Mouse (Mus musculus) kidney, postnatal 0 days (tissue): Measurements from ENCODE around the gene Hacd3. TPM values are rescaled to one million over a fixed set of nuclear protein-coding genes. Genes with fewer than 3 reads are reported as not detected.

Source experiments
- ATAC-seq: fragments of 200-750 bp; cut with Nextera tagmentation; replicated peaks from 2 replicates; pipeline ENCODE4 v1.8.0; 2017; ENCODE audit warnings: low read depth, moderate number of reproducible peaks, moderate TSS enrichment, moderate library complexity; ENCODE audit not compliant: low FRiP score
- DNase-seq: peaks from one replicate; pipeline ENCODE4 v3.0.0-alpha.2; 2016; ENCODE audit warnings: low spot score
- H3K27ac ChIP-seq: fragments of 300-500 bp; sonication (generic); 2 replicates; pipeline ENCODE4 v1.5.1; 2014; ENCODE audit warnings: mild to moderate bottlenecking
- H3K27me3 ChIP-seq: fragments of 300-500 bp; sonication (generic); 2 replicates; pipeline ENCODE4 v1.6.1; 2014; ENCODE audit warnings: low read length, mixed read lengths; ENCODE audit not compliant: insufficient read depth
- H3K36me3 ChIP-seq: fragments of 300-500 bp; sonication (generic); 2 replicates; pipeline ENCODE4 v1.6.1; 2014; ENCODE audit warnings: low read length, mixed read lengths; ENCODE audit not compliant: insufficient read depth
- H3K4me1 ChIP-seq: fragments of 300-500 bp; sonication (generic); replicated peaks from 2 replicates; pipeline ENCODE4 v1.6.1; 2014; ENCODE audit warnings: antibody characterized with exemption, low read length, mixed read lengths; ENCODE audit not compliant: insufficient read depth
- H3K4me2 ChIP-seq: fragments of 300-500 bp; sonication (generic); 2 replicates; pipeline ENCODE4 v1.6.1; 2014; ENCODE audit warnings: mild to moderate bottlenecking, low read length, moderate library complexity, mixed read lengths
- H3K4me3 ChIP-seq: fragments of 300-500 bp; sonication (generic); replicated peaks from 2 replicates; pipeline ENCODE4 v1.5.1; 2014; ENCODE audit warnings: low read depth, low read length
- H3K9ac ChIP-seq: fragments of 300-500 bp; sonication (generic); 2 replicates; pipeline ENCODE4 v1.6.1; 2014; ENCODE audit warnings: low read depth, low read length
- H3K9me3 ChIP-seq: fragments of 300-500 bp; sonication (generic); replicated peaks from 2 replicates; pipeline ENCODE4 v1.6.1; 2016; ENCODE audit warnings: low read length, inconsistent platforms, mixed read lengths
- CTCF ChIP-seq: IDR thresholded peaks from 2 replicates; pipeline ENCODE4 v1.5.1; 2016; ENCODE audit warnings: antibody characterized with exemption, low read depth, mild to moderate bottlenecking, moderate library complexity
- WGBS: fragments of 180-500 bp; shearing (Covaris S2); extraction: QIAGEN DNeasy Blood & Tissue Kit; methylation state at CpG from one replicate; pipeline ENCODE4 v1.1.7; 2014; 5-methylcytosine and 5-hydroxymethylcytosine counted together
- polyA plus RNA-seq: library from polyadenylated mRNA; unstranded; fragments of >200 nt; fragmentation: Nextera tagmentation; extraction: Ambion mirVana; gene quantifications from 2 replicates; pipeline ENCODE4 v1.2.1, GENCODE M21; 2015

The Hacd3 gene
- polyA plus RNA-seq, 1 experiment from 2014 or later = 68.2 TPM

DNA sequence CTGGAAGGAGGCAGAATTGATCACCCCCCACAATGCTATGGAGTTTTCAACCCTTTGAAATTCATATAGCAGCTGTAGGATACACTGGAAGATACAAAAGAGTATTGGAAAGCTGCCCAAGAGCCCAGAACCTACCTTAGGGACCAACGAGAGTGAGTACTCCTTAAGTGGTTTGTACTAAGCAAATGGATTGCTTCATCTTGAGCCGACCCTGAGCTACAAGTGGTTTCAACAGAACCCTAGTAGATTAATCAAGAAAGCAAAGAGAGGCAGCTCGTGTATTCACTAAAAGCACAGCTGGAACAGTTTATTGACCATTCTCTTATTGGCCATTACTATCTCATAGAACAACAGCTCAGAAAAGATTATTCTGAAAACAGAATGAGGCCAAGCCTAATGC, 2.3 kb downstream of the Hacd3 start:
- Histone ChIP-seq H3K9ac (no peak overlapping the region), H3K4me3 (no peak overlapping the region), H3K27me3 (no peaks in the 10 kb centered on the region), H3K4me2 (no peak overlapping the region), H3K9me3 (no peaks in the 10 kb centered on the region), H3K27ac (no peak overlapping the region), H3K36me3 (no peaks in the 10 kb centered on the region), H3K4me1 (peaks cover 8% of the 10 kb centered on the region; the same call in 1 of the 2 replicates)
- no peak for TF ChIP-seq CTCF
- 69% methylated on average over 3 of the region's 3 CpGs for WGBS
- DNase-seq = no peak
- no peak for ATAC-seq

DNA sequence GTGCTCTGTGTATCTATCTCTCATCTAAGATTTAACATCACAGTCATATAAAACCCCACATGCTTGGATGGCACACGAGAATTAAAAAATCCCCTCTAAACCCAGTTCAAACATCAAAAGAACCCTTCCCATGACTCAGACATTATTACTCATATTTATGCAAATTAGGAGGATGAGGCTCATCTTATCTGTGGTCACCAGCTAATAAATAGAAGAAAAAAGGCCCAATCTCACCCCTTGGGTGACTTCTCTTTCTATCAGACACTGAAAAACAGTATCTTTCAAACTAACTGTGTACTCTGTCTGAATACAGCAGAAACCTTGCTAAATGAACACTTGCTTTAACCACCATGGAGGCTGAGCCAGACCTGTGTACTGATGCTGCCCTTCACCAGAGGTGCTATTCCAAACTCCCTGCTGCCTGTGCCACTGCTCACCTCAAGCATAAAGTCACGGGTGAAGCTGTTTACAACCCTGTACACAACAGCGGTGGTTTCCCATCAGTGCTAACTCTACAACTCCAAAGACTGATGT, 2.8 kb downstream of the Hacd3 start:
- H3K27me3 ChIP-seq = no peaks in the 10 kb centered on the region
- H3K4me2 ChIP-seq = no peak overlapping the region
- no peak overlapping the region for H3K27ac ChIP-seq
- TF ChIP-seq CTCF = no peak
- H3K4me1 ChIP-seq = peaks cover 8% of the 10 kb centered on the region; the same call in 1 of the 2 replicates
- no peaks in the 10 kb centered on the region for H3K36me3 ChIP-seq
- H3K9me3 ChIP-seq = no peaks in the 10 kb centered on the region
- H3K9ac ChIP-seq = no peak overlapping the region
- DNase-seq (no peak), ATAC-seq (no peak)
- no peak overlapping the region for H3K4me3 ChIP-seq
- WGBS = 61% methylated on average over 3 of the region's 3 CpGs

DNA sequence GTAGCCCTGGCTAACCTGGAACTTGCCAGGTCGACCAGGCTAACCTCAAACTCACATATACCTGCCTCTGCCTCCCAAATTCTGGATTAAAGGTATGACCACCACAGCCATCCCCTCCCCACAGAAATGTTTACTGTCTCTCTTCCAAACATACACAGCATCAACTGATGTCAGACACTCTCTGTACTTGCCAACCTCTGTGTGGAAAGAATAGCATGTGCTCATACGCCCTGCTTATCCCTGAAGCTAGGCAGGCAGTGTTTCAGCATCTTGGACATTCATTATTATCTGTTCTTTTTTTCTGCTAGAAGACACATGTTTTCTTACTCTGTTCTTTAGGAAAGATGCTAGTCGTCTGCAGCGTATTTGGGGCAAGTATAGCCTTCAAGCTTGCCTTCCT, 3.6 kb downstream of the Hacd3 start:
- TF ChIP-seq CTCF = no peak
- Histone ChIP-seq H3K9me3 (no peaks in the 10 kb centered on the region), H3K9ac (no peak overlapping the region), H3K4me2 (no peak overlapping the region), H3K4me3 (no peak overlapping the region), H3K4me1 (peaks cover 8% of the 10 kb centered on the region; the same call in 1 of the 2 replicates), H3K27ac (no peak overlapping the region), H3K27me3 (no peaks in the 10 kb centered on the region), H3K36me3 (no peaks in the 10 kb centered on the region)
- ATAC-seq (no peak), DNase-seq (no peak)
- 86% methylated on average over 4 of the region's 4 CpGs for WGBS

DNA sequence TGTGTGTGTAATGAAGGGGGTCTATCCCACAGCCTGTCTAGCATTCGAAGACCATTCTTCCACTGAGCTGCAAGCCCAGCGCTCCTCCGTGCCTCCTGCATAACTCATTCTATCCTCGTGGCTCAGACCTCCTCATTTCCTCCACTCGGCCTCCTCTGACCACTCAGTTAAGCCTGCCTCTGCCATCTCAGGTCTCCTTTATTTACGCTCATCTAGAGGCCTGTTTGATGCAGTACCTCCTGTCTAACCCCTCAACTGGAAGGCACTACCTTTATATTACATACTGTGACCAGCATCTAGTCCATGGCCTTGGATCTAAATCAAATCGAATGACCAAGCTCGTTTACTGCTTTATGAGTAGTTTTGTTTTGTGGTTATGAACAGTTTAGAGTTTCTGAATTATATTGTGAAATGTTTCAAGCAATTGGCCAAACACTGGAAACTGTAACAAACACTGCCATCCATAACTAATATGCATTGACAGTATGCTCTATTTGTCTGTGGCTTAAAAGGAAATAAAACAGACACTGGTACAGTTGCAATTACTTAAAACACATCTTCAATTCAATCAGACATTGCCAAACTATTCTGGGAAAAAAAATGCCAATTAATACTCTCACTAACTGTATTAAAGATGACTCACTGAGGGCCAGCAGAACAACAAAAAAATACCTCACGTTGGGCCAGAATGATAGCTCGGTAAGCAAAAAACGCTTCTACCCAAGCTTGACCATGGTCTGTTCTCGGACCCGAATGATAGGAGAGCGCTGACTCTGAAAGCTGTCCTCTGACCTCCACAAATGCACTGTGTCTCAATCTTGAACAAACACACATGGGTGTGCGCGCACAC, 4.3 kb downstream of the Hacd3 start:
- Histone ChIP-seq H3K27ac (no peak overlapping the region), H3K27me3 (no peaks in the 10 kb centered on the region), H3K9ac (no peak overlapping the region), H3K9me3 (no peaks in the 10 kb centered on the region), H3K4me1 (peaks cover 8% of the 10 kb centered on the region; the same call in 1 of the 2 replicates), H3K4me2 (no peak overlapping the region), H3K36me3 (no peaks in the 10 kb centered on the region), H3K4me3 (no peak overlapping the region)
- DNase-seq (no peak), ATAC-seq (no peak)
- WGBS = 75% methylated on average over 16 of the region's 16 CpGs
- no peak for TF ChIP-seq CTCF

DNA sequence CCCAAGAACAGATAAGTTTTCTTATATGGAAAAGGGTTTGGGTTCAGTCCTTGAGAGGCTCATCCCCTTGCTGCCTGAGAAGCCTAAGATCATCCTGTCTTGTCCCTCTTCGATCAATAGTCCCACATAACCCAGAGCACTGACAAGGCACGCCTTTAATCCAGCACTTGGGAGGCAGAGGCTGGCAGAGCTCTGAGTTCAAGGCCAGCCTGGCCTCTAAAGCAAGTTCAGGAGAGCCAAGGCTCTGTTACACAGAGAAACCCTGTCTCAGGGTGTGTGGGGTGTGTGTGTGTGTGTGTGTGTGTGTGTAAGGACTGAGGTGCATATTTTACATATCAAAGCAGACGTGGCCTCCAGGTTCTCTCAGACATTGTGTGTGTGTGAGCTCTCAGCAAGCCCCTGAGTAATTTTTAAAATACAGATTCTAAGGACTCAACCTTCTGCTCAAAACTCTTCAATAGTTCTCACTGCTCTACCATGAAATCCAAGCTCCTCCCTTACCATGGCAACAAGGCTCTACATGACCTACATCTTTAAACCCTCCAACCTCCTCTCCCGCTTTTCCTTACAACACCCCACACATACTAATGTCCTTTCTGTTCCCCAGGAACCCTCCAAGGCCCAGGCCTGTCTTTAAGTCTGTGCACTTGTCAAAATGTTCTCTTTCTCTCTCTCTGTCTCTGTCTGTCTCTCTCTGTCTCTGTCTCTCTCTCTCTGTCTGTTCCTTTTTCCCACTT, 5.1 kb downstream of the Hacd3 start:
- 81% methylated on average over 4 of the region's 4 CpGs for WGBS
- no peaks in the 10 kb centered on the region for H3K27me3 ChIP-seq
- H3K4me2 ChIP-seq = no peak overlapping the region
- no peak overlapping the region for H3K27ac ChIP-seq
- no peak overlapping the region for H3K9ac ChIP-seq
- H3K4me3 ChIP-seq = no peak overlapping the region
- ATAC-seq (no peak), DNase-seq (no peak)
- peaks cover 8% of the 10 kb centered on the region; the same call in 1 of the 2 replicates for H3K4me1 ChIP-seq
- no peaks in the 10 kb centered on the region for H3K36me3 ChIP-seq
- no peak for TF ChIP-seq CTCF
- no peaks in the 10 kb centered on the region for H3K9me3 ChIP-seq

DNA sequence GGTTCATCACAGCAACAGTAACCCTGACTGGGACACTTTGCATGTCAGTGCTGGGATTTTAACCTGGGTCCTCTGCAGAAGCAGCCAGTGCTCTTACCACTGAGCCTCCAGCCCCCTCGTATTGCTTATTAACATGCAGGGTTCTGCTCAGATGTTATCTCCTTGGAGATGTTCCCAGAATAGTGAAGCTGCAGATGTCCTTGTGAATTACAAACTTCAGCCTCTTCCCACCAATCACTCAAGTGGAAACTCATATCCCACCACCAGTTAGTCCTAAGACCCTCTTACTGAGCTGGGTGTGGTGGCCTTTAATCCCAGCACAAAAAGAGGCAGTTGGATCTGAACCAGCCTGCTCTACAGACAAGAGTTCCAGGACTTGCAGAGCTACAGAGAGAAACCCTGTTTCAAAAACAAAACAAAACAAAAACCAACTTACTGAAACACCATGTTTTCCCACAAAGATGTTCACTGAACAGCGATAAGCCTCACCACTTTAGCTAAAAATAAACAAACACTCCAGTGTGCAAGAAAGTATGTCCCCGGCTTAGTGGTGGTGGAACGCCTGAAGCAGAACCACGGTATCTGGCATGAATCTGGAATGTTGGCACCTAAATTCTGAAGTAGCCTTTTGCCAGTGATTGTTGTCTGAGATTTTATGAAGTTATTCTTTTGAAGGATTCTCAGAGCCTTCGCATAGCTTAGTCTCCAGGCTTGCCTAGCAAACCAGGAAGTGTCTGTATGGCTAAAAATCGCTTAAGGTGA, 5.9 kb downstream of the Hacd3 start:
- Histone ChIP-seq H3K27me3 (no peaks in the 10 kb centered on the region), H3K9ac (no peak overlapping the region), H3K4me1 (peaks cover 8% of the 10 kb centered on the region; the same call in 1 of the 2 replicates), H3K27ac (no peak overlapping the region), H3K9me3 (no peaks in the 10 kb centered on the region), H3K4me2 (no peak overlapping the region), H3K36me3 (no peaks in the 10 kb centered on the region), H3K4me3 (no peak overlapping the region)
- DNase-seq = no peak
- no peak for TF ChIP-seq CTCF
- WGBS = 46% methylated on average over 7 of the region's 7 CpGs
- ATAC-seq = no peak
